Mouse (Mus musculus) stomach, embryonic 15.5 days (tissue): ENCODE measurements at regions not wholly inside any gene's neighbourhood (a gene's known extent, or its start where the extent isn't known, plus 50 kb on each side); places are given as distances from the start of the nearest gene placed in this dataset. TPM values are rescaled to one million over a fixed set of nuclear protein-coding genes. Genes with fewer than 3 reads are reported as not detected.

Source experiments
- microRNA-seq: library from miRNA; unstranded; fragments of <30 nt; microRNA quantifications from one replicate; pipeline ENCODE4, GENCODE M21; 2016

Small RNA genes in the stretch of these regions (microRNA-seq; reads per million reads assigned to microRNA genes)
- not detected for gene Gm22401
